Mouse (Mus musculus) macrophage (primary cell): ENCODE measurements around the gene Btbd8. TPM values are rescaled to one million over a fixed set of nuclear protein-coding genes. Genes with fewer than 3 reads are reported as not detected.

Source experiments
- H3K27ac ChIP-seq: fragments of 350-480 bp; formaldehyde crosslinking; 2 replicates; pipeline ENCODE4 v1.9.0; 2021
- H3K36me3 ChIP-seq: fragments of 350-480 bp; formaldehyde crosslinking; 2 replicates; pipeline ENCODE4 v1.9.0; 2021; ENCODE audit errors: inconsistent target
- H3K4me3 ChIP-seq: fragments of 350-480 bp; formaldehyde crosslinking; 2 replicates; pipeline ENCODE4 v1.9.0; 2021; ENCODE audit errors: inconsistent target
- H3K79me2 ChIP-seq: fragments of 350-480 bp; formaldehyde crosslinking; 2 replicates; pipeline ENCODE4 v1.9.0; 2021; ENCODE audit errors: inconsistent target
- WGBS: methylation state at CpG from one replicate; pipeline ENCODE4 v1.1.7; 2026; ENCODE audit warnings: inconsistent platforms; ENCODE audit not compliant: missing documents; 5-methylcytosine and 5-hydroxymethylcytosine counted together
- polyA plus RNA-seq: library from polyadenylated mRNA; stranded (reverse); fragments of 250-400 nt; gene quantifications from 3 replicates; pipeline ENCODE4 v1.2.4, GENCODE M21; 2018; ENCODE audit warnings: inconsistent platforms

Btbd8 gene
- polyA plus RNA-seq, 1 experiment from 2014 or later, result 2.7 TPM

- 62% methylated on average over 6 of the region's 6 CpGs for WGBS
- Histone ChIP-seq H3K79me2 (no peaks in the 10 kb centered on the region), H3K36me3 (no peaks in the 10 kb centered on the region), H3K27ac (no peak overlapping the region), H3K4me3 (no peak overlapping the region)
Observed at GRCm38 (mm10) chr5:107436185-107436584, 1.6 kb upstream of the Btbd8 start.

- no peak overlapping the region for H3K4me3 ChIP-seq
- WGBS, result 92% methylated on average over 6 of the region's 6 CpGs
Observed at GRCm38 (mm10) chr5:107436587-107437209, 1.1 kb upstream of the Btbd8 start.

GRCm38 (mm10) chr5:107438353-107438752 lies 556 bp downstream of the Btbd8 start:
- H3K79me2 ChIP-seq, result no peaks in the 10 kb centered on the region
- H3K27ac ChIP-seq, result peak overlapping the region; percentile 30; the same call in 1 of the 2 replicates
- H3K36me3 ChIP-seq, result no peaks in the 10 kb centered on the region
- 23% methylated on average over 7 of the region's 7 CpGs for WGBS
- peak overlapping the region; percentile 57 for H3K4me3 ChIP-seq

More at GRCm38 (mm10) chr5:107436587-107437209, 1.1 kb upstream of the Btbd8 start:
- Histone ChIP-seq H3K79me2 (no peaks in the 10 kb centered on the region), H3K27ac (no peak overlapping the region), H3K36me3 (no peaks in the 10 kb centered on the region)

GRCm38 (mm10) chr5:107441881-107442280 lies 4.1 kb downstream of the Btbd8 start:
- WGBS, result 89% methylated on average over 5 of the region's 5 CpGs
- Histone ChIP-seq H3K79me2 (no peaks in the 10 kb centered on the region), H3K36me3 (no peaks in the 10 kb centered on the region), H3K27ac (no peak overlapping the region), H3K4me3 (no peak overlapping the region)

- no peak overlapping the region for H3K27ac ChIP-seq
- no peaks in the 10 kb centered on the region for H3K79me2 ChIP-seq
- H3K36me3 ChIP-seq, result no peaks in the 10 kb centered on the region
- WGBS, result 95% methylated on average over 4 of the region's 4 CpGs
- no peak overlapping the region for H3K4me3 ChIP-seq
Observed at GRCm38 (mm10) chr5:107444251-107444650, 6.5 kb downstream of the Btbd8 start.

GRCm38 (mm10) chr5:107447977-107448376 lies 10.2 kb downstream of the Btbd8 start:
- H3K36me3 ChIP-seq, result no peaks in the 10 kb centered on the region
- H3K79me2 ChIP-seq, result no peaks in the 10 kb centered on the region
- H3K27ac ChIP-seq, result no peak overlapping the region
- no peak overlapping the region for H3K4me3 ChIP-seq
- 98% methylated on average over 4 of the region's 4 CpGs for WGBS

GRCm38 (mm10) chr5:107448784-107449183 lies 11.0 kb downstream of the Btbd8 start:
- Histone ChIP-seq H3K4me3 (no peak overlapping the region), H3K36me3 (no peaks in the 10 kb centered on the region), H3K79me2 (no peaks in the 10 kb centered on the region), H3K27ac (no peak overlapping the region)
- 93% methylated on average over 3 of the region's 4 CpGs for WGBS

GRCm38 (mm10) chr5:107449620-107450019 lies 11.8 kb downstream of the Btbd8 start:
- no peaks in the 10 kb centered on the region for H3K79me2 ChIP-seq
- no peaks in the 10 kb centered on the region for H3K36me3 ChIP-seq
- 98% methylated on average over 5 of the region's 5 CpGs for WGBS
- H3K4me3 ChIP-seq, result no peak overlapping the region
- no peak overlapping the region for H3K27ac ChIP-seq

- 98% methylated on average over 5 of the region's 5 CpGs for WGBS
- no peaks in the 10 kb centered on the region for H3K36me3 ChIP-seq
- no peaks in the 10 kb centered on the region for H3K79me2 ChIP-seq
- no peak overlapping the region for H3K4me3 ChIP-seq
- no peak overlapping the region for H3K27ac ChIP-seq
Observed at GRCm38 (mm10) chr5:107450299-107450698, 12.5 kb downstream of the Btbd8 start.

- Histone ChIP-seq H3K79me2 (no peaks in the 10 kb centered on the region), H3K27ac (no peak overlapping the region), H3K36me3 (no peaks in the 10 kb centered on the region), H3K4me3 (no peak overlapping the region)
- 92% methylated on average over 4 of the region's 4 CpGs for WGBS
Observed at GRCm38 (mm10) chr5:107462147-107463076, 24.6 kb downstream of the Btbd8 start.

- 91% methylated on average over 5 of the region's 5 CpGs for WGBS
- Histone ChIP-seq H3K4me3 (no peak overlapping the region), H3K79me2 (no peaks in the 10 kb centered on the region), H3K27ac (no peak overlapping the region), H3K36me3 (no peaks in the 10 kb centered on the region)
Observed at GRCm38 (mm10) chr5:107466501-107466900, 28.7 kb downstream of the Btbd8 start.

- no peaks in the 10 kb centered on the region for H3K36me3 ChIP-seq
- 84% methylated on average over 4 of the region's 4 CpGs for WGBS
- no peak overlapping the region for H3K27ac ChIP-seq
- H3K4me3 ChIP-seq, result no peak overlapping the region
- no peaks in the 10 kb centered on the region for H3K79me2 ChIP-seq
Observed at GRCm38 (mm10) chr5:107467098-107467497, 29.3 kb downstream of the Btbd8 start.

- Histone ChIP-seq H3K79me2 (no peaks in the 10 kb centered on the region), H3K27ac (no peak overlapping the region), H3K4me3 (no peak overlapping the region), H3K36me3 (no peaks in the 10 kb centered on the region)
- WGBS, result 90% methylated on average over 10 of the region's 10 CpGs
Observed at GRCm38 (mm10) chr5:107470600-107471329, 33.0 kb downstream of the Btbd8 start.

GRCm38 (mm10) chr5:107480194-107480593 lies 42.4 kb downstream of the Btbd8 start:
- WGBS, result 51% methylated on average over 2 of the region's 2 CpGs
- no peak overlapping the region for H3K4me3 ChIP-seq

More at GRCm38 (mm10) chr5:107480194-107480593, 42.4 kb downstream of the Btbd8 start:
- no peaks in the 10 kb centered on the region for H3K36me3 ChIP-seq
- no peak overlapping the region for H3K27ac ChIP-seq
- H3K79me2 ChIP-seq, result no peaks in the 10 kb centered on the region
